Comparison of ENCODE assay signal across 11 mouse cellular contexts in the genomic region with DNA sequence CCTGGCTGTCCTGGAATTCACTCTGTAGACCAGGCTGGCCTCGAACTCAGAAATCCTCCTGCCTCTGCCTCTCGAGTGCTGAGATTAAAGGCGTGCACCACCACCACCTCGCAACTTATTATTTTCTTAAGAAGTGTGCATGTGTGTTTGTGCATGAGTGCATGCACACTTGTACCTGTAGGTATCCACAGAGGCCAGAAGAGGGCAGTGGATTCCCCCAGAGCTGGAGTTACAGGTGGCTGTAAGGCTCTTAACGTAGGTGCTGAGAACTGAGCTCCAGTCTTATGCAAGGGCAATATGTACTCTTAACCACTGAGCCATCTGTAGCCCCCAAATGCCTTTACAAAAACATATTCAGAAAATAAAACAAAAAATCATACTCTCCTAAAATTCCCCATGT.
"Had no signal": no experiment of that assay in that cellular context is flagged by ENCODE, and none has a peak within 500 bp of the region (broad histone marks: within the 10 kb centered on the region; RNA-seq: fewer than 3 reads in every experiment).

No protein-coding gene starts in this region.

- H3K4me3 ChIP-seq: layer of hippocampus, adult 2 months; limb, embryonic 13.5 days; liver, embryonic 12.5 days; midbrain, embryonic 12.5 days; stomach, embryonic 15.5 days had no signal

- H3K27ac ChIP-seq: layer of hippocampus, adult 2 months; limb, embryonic 13.5 days; liver, embryonic 12.5 days; midbrain, embryonic 12.5 days; stomach, embryonic 15.5 days had no signal

- H3K9ac ChIP-seq: limb, embryonic 13.5 days; liver, embryonic 12.5 days; midbrain, embryonic 12.5 days; stomach, embryonic 15.5 days had no signal

- H3K36me3 ChIP-seq: limb, embryonic 13.5 days; liver, embryonic 12.5 days; midbrain, embryonic 12.5 days; stomach, embryonic 15.5 days had no signal

- H3K9me3 ChIP-seq: limb, embryonic 13.5 days; liver, embryonic 12.5 days; midbrain, embryonic 12.5 days; stomach, embryonic 15.5 days had no signal

- H3K4me1 ChIP-seq: limb, embryonic 13.5 days; liver, embryonic 12.5 days; midbrain, embryonic 12.5 days; stomach, embryonic 15.5 days had no signal

- H3K4me2 ChIP-seq: limb, embryonic 13.5 days; liver, embryonic 12.5 days; midbrain, embryonic 12.5 days; stomach, embryonic 15.5 days had no signal

- H3K27me3 ChIP-seq: limb, embryonic 13.5 days; midbrain, embryonic 12.5 days; stomach, embryonic 15.5 days had no signal

- DNase-seq: kidney, postnatal 10 days; kidney, postnatal 4 days; left cerebral cortex, postnatal 4 days; lung, adult 18-20 months; right cerebral cortex, postnatal 14 days; thymus, postnatal 14 days had no signal

- ATAC-seq: liver, embryonic 12.5 days had no signal
